Mouse (Mus musculus): Measurements from ENCODE around the gene E330021D16Rik. TPM values are rescaled to one million over a fixed set of nuclear protein-coding genes. Genes with fewer than 3 reads are reported as not detected.
A peak's percentile ranks its signal among the peaks of the same experiment; 100 is the strongest.
"Not testable (repeated sequence)": the region's sequence is repeated elsewhere in the genome, so short reads cannot be mapped to it uniquely, and the experiment has no call there.

Gene E330021D16Rik
- not detected for total RNA-seq (2021)
- long read RNA-seq, experiment 1 = 0 reads
- long read RNA-seq, experiment 2 = 0 reads

GRCm38 (mm10) chr6:136415133-136415775, at the start of gene E330021D16Rik:
Gene E330021D16Rik (minus strand): TSS chr6:136415569.
- no peak for DNase-seq

GRCm38 (mm10) chr6:136465021-136465420, 49.7 kb upstream of the E330021D16Rik start:
- DNase-seq = no peak

- peak; percentile 28 for DNase-seq
These were observed 48.8 kb upstream of the E330021D16Rik start for GRCm38 (mm10) chr6:136464121-136464621.

GRCm38 (mm10) chr6:136463491-136463890, 48.1 kb upstream of the E330021D16Rik start:
- no peak for DNase-seq

GRCm38 (mm10) chr6:136459156-136459555, 43.8 kb upstream of the E330021D16Rik start:
- DNase-seq = no peak

DNA sequence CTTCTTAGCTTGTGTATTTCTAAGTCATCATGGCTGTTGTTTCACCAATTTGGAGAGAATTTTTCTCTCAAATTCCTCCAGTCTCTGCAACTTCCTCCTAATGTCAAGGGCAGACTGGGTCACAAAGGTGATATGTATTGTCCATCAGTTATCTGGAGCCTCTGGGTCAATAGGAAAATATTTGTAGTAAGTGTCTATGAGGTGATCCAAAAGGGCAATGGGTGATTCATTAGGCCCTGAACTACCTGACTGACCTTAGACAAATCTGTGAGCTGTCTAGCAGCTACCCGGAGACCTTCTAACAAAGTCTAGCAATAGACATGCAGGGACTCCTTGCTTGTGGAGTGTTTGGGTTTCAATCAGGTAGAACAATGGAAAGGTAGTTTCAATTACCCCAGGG, 40.9 kb upstream of the E330021D16Rik start:
- DNase-seq = no peak

DNA sequence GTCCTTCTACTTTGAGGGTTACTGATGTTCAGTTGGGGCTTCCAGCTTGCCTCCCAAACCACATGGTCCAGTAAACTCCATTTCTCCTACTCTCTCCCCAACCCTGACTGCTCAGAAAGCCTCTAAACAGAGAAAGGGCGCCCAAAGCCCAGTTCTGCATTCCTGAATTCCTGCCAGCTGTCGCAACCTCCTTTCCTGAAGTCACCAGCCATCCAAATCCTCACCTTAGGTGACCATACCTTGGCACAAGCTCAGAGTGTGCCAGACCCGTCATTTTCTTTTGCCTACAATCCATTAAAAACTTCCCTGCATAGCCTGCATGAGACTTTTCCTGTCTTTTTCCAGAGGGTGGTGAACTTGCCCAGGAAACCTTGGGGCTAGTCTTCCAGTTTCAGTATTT, 40.3 kb upstream of the E330021D16Rik start:
- DNase-seq = no peak

- DNase-seq = no peak
These were observed 37.3 kb upstream of the E330021D16Rik start for GRCm38 (mm10) chr6:136452623-136453022.

DNA sequence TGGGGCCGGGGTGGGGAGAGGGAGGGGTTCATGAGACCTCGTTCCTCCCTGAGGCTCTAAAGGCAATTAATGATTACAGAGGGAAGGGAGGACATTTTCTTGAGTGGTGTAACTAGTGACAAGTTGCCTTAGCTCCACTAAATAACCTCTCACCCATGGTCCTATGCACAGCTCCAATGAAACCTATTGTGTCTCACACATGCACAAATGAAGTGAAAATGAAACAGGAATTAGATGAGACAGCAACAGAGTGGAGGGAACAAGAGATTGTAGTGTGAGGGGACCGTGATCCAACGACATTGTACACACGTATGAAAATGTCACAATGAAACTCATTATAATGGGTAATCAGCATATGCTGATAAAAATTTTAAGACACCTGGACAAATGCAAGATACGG, 35.5 kb upstream of the E330021D16Rik start:
- DNase-seq = no peak

- DNase-seq = no peak
These were observed 34.6 kb upstream of the E330021D16Rik start for GRCm38 (mm10) chr6:136449930-136450329.

- DNase-seq = peak; percentile 37
These were observed 33.9 kb upstream of the E330021D16Rik start for GRCm38 (mm10) chr6:136449270-136449692.

- not testable (repeated sequence) for DNase-seq
These were observed 23.8 kb upstream of the E330021D16Rik start for GRCm38 (mm10) chr6:136439205-136439604.

DNA sequence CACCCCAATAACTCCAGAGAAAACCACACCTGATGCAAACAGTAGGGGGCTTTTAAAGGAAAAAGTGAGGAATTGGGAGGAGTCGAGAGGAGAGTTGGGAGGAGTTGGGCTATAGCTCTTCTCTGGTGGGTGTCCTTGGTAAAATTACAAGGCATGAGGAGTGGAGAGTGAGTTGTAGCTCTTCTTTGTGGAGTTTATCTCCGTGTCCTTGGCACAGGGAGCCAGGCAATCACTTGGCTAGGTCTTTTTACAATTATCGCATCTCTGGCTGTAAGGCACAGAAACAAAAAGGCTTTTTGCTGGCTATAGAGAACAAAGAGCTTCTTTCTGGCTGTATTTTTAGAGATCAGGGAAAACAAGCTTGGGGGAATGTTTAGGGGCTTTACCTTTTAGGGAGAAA, 20.8 kb upstream of the E330021D16Rik start:
- not testable (repeated sequence) for DNase-seq

- no peak for DNase-seq
These were observed 18.2 kb upstream of the E330021D16Rik start for GRCm38 (mm10) chr6:136433573-136433972.

GRCm38 (mm10) chr6:136431896-136432248, 16.5 kb upstream of the E330021D16Rik start:
- no peak for DNase-seq

DNA sequence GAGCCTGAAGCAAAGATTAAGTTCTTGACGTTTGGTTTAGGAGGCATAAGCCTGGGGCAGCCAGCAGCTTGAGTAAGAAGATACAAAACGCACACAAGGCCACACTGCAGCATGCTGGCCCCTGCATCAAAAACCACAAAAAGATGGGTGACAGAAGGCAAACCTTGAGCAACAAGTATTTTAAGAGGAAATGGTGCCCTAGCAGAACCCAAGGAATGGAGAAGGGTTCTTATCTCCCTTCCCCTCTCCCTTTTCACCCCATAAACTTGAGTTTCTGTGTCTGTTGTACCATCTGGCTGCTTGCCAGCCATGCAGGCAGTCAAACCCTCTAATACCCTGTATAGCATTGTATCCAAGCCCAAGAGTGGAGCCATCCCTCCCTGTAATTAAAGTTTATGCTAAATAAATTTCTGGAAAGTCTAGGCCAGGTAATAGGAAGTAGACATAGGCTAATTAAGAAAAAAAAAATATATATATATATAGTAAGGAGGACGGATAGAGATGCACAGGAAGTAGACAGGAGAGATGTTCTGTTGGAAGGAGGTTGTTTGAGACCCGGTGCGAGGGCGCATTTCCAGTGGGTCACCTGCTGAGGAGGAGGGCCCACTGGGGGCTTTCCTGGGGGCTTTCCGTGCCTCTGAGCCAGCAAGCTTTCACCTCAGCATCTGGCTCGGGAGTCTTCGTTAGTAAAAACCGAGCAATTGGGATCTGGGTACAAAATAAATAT, 16.0 kb upstream of the E330021D16Rik start:
- no peak for DNase-seq

DNA sequence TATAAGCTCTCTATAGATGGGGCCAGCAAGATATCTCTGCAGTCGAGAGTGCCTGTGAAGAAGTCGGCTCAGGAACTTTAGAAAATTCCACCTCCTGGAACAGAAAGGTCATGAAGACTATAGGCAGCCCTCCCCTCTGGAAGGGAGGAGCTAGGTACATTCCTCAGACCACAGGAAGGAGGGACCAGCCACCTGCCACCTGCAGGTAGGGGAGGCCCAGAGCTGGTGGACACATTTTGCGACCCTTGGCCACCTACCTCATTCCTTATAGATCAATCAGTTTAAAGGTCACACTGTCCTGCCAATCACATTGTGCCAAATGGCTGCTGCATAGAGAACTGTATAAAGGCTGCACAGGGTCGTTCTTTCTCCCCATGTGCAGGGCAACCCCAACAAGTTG, 14.1 kb upstream of the E330021D16Rik start:
- DNase-seq = no peak

DNA sequence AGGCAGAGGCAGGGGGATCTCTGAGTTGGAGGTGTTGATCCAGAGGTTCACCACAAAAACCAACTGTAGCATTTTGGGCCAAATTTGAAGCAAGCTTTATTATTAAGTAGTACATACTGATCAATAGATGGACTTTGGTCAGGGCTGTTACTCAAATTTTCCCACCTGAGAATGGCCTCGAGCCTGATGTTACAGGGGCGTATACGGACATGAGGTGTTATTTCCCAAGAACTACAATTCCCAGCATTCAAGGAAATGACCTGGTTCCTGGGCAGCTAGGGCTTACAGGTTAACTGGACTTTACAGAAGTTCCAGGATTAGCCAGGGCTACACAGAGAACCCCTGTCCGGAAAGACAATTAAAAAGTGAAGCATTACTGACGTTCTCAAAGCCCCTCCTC, 13.0 kb upstream of the E330021D16Rik start:
- DNase-seq = no peak

DNA sequence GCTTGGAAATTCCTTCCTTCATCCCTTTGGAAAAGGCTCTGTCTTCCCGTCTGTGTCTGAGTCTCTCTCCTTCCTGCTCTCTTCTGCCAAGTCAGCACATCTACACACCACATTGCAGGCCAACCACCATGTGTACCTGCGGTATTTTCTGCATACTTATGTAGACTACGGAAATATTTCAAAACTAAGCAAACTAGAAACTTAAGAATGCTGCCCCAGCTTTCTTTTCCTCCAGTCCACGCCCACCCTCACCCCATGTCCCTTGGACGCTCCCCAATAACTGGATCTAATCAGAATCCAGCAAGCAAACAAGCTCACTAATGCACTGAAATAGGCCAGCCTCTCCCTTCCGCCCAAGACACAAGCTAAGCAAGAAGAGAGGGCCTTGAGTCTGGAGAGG, 11.9 kb upstream of the E330021D16Rik start:
- DNase-seq = no peak

DNA sequence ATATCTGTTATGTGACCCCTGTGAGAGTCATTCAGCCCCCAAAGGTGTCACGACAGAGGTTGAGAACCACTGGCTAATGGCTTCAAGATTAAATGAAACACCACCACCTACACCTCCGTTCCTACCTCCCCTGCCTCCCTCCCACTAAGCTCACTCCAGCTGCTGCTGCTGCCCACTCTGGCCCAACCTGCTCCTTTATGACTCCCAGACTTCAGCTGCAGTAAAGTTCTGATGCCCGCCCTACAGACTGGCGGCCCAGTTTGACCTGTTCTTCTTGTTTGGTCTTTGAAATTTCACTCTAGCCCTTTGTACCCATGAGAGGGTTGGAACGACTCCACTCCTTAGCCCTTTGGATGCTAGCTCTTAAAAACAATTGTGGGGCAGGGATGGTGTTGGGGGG, 10.6 kb upstream of the E330021D16Rik start:
- no peak for DNase-seq

DNA sequence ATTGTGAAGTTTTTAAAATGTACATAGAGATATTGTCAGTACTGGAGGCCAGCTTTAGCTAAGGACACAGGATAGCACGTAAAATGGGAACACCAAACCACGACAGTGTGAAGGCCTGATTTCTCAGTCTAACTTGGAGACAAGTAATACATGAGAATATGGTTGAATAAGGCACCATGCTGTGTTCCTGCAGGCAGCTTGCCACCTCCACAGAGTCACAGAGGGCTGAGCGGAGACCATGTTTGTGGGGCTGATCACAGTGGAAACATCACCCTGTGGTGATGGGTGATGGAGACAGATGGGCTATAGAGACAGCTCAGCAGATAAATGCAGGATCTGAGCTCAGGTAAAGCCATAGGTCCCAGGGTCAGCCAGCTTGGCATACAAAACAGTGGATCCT, 8.8 kb upstream of the E330021D16Rik start:
- no peak for DNase-seq

- DNase-seq = no peak
These were observed 7.8 kb upstream of the E330021D16Rik start for GRCm38 (mm10) chr6:136423201-136423600.

- DNase-seq = peak; percentile 54
These were observed 6.9 kb upstream of the E330021D16Rik start for GRCm38 (mm10) chr6:136422084-136422853.
